Mouse (Mus musculus) monocyte, adult 2 months (primary cell): ENCODE measurements around the gene Pck1.
"Not testable (repeated sequence)": the region's sequence is repeated elsewhere in the genome, so short reads cannot be mapped to it uniquely, and the experiment has no call there.

Experiments
- DNase-seq, 2 experiments: peaks; one replicate each; pipeline ENCODE4 v3.0.0; 2022; ENCODE audit warnings: low spot score in 2 of 2, low read depth in 1 of 2

Gene Pck1

GRCm38 (mm10) chr2:173152436-173153151 lies at the start of gene Pck1:
Pck1 (plus strand) TSS chr2:173153048.
- no peak for DNase-seq

- no peak for DNase-seq
These were observed 46.4 kb upstream of the Pck1 start for GRCm38 (mm10) chr2:173106409-173106808.

- no peak for DNase-seq
These were observed 45.7 kb upstream of the Pck1 start for GRCm38 (mm10) chr2:173106889-173107785.

- DNase-seq: no peak
These were observed 44.2 kb upstream of the Pck1 start for GRCm38 (mm10) chr2:173108509-173109190.

- no peak for DNase-seq
These were observed 43.3 kb upstream of the Pck1 start for GRCm38 (mm10) chr2:173109510-173109909.

- DNase-seq: no peak
These were observed 42.3 kb upstream of the Pck1 start for GRCm38 (mm10) chr2:173110571-173110970.

GRCm38 (mm10) chr2:173113796-173114195 lies 39.1 kb upstream of the Pck1 start:
- not testable (repeated sequence) for DNase-seq

GRCm38 (mm10) chr2:173119023-173119944 lies 33.6 kb upstream of the Pck1 start, which contains the start of gene Ctcfl:
Ctcfl (minus strand) TSS chr2:173119525.
- no peak for DNase-seq

GRCm38 (mm10) chr2:173120117-173120516 lies 32.7 kb upstream of the Pck1 start:
- not testable (repeated sequence) for DNase-seq

- no peak for DNase-seq
These were observed 28.7 kb upstream of the Pck1 start for GRCm38 (mm10) chr2:173124022-173124735.

GRCm38 (mm10) chr2:173126386-173126785 lies 26.5 kb upstream of the Pck1 start:
- DNase-seq: no peak

GRCm38 (mm10) chr2:173129111-173129510 lies 23.7 kb upstream of the Pck1 start:
- no peak for DNase-seq

- DNase-seq: no peak
These were observed 20.6 kb upstream of the Pck1 start for GRCm38 (mm10) chr2:173132262-173132661.

- no peak for DNase-seq
These were observed 20.0 kb upstream of the Pck1 start for GRCm38 (mm10) chr2:173132794-173133300.

- DNase-seq: no peak
These were observed 18.2 kb upstream of the Pck1 start for GRCm38 (mm10) chr2:173134695-173135094.

GRCm38 (mm10) chr2:173138323-173139239 lies 14.3 kb upstream of the Pck1 start:
- DNase-seq: no peak

- no peak for DNase-seq
These were observed 9.2 kb upstream of the Pck1 start for GRCm38 (mm10) chr2:173143611-173144010.

- DNase-seq: no peak
These were observed 7.0 kb upstream of the Pck1 start for GRCm38 (mm10) chr2:173145808-173146207.

- no peak for DNase-seq
These were observed 6.1 kb upstream of the Pck1 start for GRCm38 (mm10) chr2:173146728-173147127.
